Mouse (Mus musculus) thymus, postnatal 10 days (tissue): ENCODE results near the gene Ank3.
A peak's percentile ranks its signal among the peaks of the same experiment; 100 is the strongest.

ENCODE experiments used
- DNase-seq, 2 experiments: peaks; one replicate each; pipeline ENCODE4 v3.0.0; 2021; ENCODE audit warnings: low spot score in 2 of 2

The Ank3 gene

DNA sequence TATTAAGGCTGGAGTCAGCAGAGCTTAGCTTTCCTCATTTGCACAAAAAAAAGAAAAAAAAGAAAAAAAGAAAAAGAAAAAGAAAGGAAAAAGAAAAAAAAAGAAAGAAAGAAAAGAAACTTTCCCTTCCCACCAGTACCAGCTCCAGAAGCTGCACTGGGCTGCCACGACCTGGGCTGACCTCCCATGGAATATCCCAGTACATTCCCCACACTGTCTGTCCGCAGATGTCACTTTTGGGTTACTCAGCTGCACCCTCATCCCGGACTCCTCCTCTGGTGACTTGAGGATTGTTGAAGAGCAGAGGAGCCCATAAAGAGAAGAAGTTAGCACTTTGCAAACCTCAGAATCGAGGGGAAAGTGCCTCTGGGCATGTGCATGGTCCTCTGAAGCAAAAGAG is 433.7 kb downstream of the Ank3 start:
- no peak for DNase-seq

DNA sequence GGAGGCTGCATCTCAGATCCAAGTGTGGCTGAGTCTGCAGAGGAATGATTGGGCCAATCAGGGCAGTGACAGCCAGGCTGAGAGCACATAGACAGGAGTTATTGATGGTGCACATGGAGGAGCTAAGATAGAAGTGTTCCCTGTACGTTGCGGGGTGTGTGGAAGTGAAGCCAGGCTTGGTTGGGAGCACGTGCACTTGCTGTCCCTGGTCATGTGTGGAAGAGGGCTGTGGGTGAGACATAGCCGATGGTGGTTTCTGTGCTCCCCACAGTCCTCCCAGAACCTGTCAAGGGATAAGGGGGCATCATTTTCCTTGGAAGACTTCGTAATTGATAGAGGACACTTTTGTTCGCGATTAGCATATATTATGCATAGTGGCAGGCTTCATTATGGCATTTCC is 434.2 kb downstream of the Ank3 start:
- DNase-seq = no peak

DNA sequence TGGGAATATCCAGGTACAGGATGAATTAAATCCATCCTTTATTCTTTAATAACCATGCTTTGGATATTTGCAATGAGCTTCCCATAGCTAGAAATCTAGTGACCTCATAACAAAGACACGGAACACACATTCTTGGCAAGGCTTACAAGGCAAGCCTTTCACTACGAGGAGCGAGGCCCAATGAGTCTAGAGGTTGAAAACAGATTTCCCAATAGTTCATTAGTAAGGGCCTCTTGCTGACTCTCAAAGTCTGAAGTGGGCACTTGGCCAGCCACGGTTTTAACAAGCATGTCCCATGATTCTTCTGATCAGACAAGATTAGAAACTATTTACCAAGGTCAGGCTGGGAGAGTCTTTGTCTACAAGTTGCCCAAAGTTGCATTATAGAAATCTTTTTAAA is 436.1 kb downstream of the Ank3 start:
- no peak for DNase-seq

DNA sequence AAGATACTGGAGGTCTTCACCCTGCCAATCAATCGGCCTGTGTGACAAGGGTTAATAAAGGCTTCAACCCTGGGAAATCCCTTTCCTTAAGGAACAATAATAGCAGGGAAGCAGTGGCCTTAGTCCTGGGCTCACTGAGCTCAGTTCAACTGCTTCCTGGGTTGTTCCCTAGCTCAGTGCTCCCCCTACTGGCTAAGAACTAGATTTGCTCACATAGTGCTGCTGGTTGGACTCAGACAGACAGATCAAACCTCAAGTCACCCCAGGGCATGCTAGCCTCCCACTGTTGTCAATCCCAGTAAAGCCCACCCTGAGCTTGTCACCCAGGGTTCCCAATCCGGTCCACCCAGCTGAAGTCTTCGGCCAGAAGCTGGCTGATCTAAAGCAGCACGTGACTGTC is 447.2 kb downstream of the Ank3 start:
- DNase-seq = peak in 1 of 2 experiments; percentile 39

DNA sequence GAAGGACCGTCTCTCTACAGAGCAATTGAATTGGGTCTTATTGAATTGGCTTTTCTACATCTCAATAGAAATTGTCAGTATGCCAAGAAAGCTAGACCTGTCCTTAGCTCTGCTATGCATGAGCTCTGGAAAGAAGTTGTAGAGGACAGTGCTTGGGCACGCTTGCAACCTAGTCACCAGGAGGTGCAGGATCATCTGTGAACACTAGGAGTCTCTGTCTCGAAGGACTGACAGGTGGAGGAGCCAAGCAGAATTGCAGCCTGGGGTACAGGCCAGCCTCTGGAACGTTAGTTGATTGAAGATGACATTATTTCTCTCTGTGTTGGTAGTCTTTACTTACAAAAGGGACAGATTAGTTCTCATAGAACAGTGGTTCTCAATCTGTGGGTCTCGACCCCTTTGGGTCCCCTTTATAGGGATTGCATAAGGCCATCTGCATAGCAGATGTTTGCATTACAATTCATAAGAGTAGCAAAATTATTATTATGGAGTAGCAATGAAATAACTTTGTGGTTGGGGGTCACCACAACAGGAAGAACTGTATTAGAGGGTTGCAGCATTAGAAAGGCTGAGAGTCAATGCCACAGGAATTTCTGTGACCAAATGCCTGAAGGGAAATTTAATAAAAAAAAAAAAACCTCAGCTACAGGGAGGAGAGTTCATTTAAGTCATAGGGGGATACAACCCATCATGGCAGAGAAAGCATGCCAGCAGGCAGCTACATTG is 454.0 kb downstream of the Ank3 start:
- no peak for DNase-seq

DNA sequence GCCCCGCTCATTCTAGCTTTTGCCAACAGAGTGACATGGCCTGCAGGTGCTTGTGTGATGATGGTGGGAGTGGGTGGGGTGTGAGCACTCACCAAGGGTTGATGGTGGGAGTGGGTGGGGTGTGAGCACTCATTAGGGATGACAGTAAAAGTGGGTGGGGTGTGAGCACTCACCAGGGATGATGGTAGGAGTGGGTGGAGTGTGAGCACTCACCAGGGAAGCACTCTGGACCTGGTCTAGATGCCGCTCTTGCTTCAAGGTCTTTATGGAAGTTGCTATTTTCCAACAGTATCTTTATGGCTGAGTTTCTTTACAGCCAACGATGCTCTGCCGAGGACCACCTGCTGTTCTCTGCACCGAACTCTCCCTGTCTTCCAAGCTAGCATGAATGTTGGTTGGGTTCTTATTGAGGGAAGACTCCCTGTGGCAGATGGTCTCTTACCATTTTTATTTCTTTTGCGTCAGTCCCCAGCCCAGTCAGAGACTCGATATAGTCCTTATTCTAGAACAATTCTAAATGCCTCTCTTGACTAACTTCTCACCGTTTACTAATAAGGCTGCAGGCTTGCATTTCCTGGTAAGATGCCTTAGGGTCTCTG is 456.1 kb downstream of the Ank3 start:
- DNase-seq = no peak

DNA sequence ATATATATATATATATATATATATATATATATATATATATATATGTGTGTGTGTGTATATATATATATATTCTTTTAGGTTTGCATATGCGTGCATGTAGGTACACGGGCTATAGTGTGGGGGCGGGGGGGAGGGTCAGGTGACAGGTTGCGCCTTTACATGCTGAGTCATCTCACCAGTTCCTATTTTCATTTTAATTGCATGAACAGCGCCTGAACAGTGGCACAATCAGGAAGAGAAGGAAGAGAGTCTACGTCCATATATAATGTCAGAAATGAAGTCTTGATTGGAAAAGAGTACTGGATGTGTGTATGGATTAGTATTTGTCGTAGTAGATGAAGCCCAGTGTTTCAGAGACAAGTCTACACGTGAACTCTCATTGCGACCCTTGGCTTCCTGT is 459.4 kb downstream of the Ank3 start:
- no peak for DNase-seq

DNA sequence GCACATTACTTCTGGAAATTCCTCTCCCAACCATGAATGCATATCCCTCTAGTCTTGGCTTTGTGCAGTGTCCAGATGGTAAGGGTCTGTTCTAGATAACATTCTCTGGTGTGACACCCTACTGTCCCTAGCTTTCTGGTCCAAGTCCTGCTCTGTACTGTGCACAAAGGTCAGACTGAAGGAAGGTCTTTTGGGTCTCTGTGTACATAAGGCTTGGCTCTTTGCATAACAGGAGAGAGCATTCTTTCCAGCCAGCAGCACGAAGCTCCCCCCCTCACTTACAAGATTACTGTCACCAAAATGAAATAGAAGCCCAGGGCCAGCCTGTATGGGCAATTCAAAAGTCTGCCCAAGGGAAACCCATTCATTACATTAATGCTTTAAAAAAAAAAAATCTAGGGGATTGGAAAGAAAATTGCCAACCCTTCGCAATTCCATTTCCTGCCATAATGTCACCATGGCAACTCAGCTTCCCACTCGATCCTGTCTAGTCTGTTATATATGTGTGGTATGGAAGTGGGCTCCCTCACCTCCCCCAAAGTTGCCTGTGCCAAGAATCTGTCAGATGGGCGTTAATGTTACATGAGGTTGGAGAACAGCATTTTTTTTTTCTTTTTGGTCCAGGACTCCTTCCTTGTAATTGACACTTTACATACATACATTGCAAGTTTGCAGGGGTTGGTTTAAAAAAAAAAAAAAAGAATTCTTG is 460.5 kb downstream of the Ank3 start:
- no peak for DNase-seq

DNA sequence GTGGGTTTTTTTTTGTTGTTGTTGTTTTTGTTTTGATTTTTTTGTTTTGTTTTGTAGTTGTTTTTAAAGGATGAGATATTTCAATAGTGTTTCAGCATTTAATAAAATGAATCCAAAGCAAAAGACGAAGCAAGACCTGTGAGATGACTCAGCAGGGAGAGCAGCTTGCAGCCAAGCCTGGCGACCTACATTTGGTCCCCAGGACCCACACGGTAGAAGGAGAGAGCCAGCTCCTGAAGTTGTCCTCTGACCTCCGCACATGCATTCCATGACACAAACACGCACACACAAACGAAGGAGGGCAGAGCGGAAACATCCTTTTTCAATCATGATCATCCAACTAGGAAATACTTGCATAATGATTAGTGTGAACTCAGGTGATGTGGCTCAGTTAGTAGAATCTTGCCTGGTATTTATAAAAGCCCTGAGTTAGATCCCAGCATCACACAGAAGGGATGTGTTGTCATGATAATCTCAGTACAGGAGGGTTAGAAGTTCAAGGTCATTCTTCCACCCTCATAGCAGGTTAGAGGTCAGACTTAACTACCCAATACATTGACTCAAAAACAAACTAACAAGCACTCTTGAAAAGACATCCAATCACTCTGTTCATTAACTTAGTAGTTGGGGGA is 461.4 kb downstream of the Ank3 start:
- no peak for DNase-seq

DNA sequence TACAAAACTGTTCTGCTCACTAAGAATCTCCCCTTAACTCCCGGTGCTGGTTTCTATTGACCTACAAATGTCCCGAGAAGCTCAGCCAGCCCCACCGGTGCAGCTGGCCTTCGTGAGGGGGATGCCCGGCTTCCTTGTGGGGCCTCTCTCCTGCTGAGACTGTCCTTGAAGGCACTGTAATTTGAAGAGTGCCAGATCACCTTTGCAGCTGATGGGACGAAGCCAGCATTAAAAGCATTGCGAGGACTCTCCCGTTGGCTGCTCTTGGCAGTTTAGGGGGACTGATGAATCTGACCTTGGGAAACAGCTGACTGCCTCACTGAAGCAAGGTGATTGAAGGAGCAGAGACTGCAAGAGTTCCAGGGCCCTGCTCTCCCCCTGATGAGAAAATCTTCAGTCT is 464.3 kb downstream of the Ank3 start:
- DNase-seq = no peak

DNA sequence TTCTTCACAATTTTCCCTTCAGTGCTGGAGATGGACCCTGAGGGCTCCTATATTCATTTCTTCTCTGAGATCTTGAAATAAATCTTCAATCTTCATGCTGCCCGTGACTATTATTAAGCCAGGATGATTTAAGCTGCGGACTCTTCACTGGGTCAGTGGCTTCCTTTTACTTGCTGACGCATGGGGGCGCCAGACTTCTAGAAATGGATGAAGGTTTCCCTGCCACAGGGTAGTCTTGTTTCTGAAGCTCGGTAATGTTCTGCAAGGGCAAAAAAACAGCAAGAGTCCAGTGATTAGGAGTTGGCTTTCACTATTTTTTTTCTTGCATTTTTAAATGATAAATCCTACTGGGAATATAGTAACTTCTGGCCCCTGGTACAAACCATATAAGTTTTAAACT is 471.8 kb downstream of the Ank3 start:
- peak; percentile 8 to 68 for DNase-seq

DNA sequence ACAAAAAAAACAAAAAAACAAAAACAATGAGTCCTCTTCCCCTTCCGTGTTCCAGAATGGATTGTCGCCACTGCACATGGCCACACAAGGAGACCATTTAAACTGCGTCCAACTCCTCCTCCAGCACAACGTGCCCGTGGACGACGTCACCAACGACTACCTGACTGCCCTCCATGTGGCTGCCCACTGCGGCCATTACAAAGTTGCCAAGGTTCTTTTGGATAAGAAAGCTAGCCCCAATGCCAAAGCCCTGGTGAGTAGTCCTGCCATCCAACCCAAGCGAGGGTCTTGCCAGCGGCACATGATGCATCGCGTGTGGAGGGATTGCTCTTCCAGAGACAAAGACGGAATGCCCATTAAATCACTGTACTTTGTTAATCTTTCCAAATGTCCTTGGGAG is 472.4 kb downstream of the Ank3 start:
- no peak for DNase-seq

DNA sequence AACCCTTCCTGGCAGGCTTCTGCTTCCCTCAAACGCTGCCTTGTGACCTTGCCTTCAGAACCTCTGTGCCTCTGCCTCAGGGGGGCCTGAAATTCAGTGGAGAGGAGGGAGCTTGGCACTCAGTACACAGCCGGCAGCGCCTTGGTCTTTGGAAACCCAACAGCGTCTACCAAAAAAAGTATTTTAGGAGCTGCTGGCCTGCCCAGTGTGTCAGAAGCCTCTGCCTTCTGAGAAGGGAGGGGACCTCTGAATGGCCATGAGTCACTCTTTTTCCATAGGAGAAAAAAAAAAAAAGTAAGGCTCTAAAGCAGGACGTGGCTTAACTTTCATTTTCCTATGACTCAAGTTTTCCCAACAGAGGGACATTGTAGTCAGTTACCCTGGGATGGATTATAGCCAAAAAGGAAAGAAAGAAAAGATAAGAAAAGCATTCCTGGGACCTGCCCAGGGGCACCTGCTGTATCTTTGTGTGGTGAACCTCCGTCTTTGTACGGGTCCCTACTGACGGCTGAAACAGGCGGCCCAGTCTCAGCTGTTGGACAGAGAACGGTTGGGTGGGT is 473.7 kb downstream of the Ank3 start:
- DNase-seq = no peak

DNA sequence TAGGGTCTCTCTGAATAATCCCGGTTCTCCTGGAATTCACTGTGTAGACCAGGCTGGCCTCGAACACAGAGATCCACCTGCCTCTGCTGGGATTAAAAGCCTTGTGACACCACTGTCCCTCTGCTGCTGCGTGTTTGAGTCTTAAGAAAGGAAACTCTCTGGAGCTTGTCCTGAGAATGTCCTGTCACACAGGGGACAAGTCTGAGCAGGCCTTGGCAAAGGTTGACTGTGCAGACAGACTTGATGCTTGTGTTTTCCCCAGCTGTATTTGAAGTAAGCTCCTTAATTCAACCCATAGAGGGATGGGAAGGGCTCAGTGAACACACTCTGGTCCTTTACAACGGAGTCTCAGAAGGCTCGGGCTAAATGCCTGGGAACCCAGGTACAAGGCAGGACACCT is 474.3 kb downstream of the Ank3 start:
- DNase-seq = no peak

DNA sequence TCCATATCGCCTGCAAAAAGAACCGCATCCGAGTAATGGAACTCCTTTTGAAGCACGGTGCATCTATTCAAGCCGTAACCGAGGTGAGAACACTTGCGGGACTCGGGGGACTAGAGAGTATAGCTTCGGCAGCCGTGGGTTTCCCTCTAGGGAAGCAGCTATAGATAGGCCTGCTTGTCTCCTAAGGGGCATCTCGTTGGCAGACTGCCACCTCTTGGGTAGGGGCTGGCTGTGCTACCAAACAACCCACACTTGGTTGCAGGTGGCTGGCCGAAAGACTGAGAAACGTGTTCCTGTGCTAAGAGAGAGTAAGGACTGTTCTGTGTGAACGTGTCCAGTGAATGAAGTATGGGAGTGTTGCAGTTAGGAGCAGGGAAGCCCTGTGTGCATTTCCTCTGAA is 476.2 kb downstream of the Ank3 start:
- DNase-seq = no peak

DNA sequence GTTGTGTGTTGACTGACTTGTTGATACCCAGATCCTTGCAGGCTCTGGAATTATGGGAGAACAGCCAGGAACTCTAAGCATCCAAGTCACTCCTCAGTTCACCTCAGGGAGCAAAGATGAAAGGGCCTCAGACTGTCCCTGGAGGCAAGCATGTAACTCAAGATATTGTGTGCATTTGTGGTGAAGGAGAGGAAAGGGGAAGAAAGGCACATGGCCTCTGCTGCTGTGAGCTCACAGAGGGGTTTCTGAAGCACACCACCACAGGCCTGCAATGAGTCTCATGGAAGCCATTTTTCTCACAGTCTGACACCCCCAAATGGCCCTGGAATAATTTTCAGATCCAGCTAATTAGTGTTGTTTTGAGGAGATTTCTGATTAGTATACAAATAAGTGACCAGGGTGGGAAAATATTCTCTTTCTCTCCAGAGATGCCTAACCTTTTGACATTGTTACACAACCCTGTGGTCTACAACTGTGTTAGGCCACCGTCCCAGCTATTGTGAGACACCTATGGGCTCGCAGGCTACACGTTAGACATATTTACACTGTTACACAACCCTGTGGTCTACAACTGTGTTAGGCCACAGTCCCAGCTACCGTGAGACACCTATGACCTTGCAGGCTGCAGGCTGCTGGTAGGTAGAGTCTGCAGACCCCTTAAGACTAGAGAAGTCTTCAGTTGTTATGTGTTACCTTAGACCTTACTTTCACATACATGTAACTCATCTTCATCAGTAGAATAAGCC is 485.5 kb downstream of the Ank3 start:
- DNase-seq = no peak

DNA sequence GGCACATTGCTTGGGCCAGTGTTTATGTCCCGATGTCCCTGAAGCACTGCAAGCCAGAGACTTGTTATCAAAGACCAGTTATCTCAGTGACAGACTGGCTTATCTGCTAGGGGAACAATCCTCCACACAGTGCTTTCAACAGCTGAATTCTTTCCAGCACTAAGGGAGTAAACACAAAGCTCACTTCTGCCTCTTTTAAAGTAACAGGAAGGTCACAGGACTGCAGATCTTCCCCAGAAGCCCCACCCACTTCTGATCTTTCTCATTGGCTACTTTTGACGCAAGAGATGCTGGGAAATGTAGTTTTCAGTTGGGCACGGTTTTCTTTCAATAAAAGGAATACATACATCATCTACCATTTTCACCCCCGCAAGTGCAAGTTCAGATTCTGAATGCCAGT is 489.8 kb downstream of the Ank3 start:
- peak in 1 of 2 experiments; percentile 35 for DNase-seq

DNA sequence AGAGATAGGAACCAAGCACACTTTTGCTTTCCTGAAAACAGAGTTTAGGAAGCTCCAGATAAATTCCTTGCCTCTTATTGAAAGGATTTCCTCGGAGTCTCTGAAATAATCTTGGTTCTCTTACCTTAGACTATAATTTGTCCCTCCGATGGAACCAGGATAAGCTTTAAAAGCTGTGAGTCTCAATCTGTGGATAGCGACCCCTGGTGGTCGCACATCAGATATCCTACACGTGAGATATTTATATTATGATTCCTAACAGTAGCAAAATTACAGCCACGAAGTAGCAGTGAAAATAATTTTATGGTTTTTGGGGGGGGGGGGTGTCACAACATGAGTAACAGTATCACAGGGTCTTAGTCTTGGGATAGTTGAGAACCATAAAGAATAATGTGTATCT is 491.2 kb downstream of the Ank3 start:
- peak in 1 of 2 experiments; percentile 12 for DNase-seq

DNA sequence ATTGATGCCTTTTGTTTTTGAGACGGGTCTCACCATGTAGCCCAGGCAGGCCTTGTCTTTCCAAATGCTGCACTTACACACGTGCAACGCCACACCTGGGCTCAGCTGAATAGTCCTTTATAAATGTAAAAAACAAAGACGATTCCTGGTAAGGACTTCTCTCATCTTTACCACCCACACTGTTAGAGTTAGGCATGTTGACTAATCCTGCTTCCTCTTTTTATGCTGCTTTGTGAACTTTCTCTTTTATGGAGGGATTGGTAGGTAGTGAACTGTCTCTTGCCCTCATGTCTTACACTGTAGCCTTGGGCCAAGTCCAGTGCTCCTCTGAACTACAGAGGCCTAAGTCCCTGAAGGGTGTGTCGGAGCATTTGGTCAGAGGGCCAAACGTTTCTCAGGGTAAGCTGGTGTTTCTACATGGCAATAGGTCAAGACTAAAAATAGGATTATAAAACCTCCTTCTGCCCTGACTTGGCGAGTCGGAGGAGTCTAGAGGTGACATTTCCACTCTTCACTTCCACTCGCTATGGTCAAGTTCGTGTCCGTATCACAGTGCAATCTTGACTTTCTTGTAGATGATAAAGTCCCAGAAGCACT is 491.9 kb downstream of the Ank3 start:
- no peak for DNase-seq

DNA sequence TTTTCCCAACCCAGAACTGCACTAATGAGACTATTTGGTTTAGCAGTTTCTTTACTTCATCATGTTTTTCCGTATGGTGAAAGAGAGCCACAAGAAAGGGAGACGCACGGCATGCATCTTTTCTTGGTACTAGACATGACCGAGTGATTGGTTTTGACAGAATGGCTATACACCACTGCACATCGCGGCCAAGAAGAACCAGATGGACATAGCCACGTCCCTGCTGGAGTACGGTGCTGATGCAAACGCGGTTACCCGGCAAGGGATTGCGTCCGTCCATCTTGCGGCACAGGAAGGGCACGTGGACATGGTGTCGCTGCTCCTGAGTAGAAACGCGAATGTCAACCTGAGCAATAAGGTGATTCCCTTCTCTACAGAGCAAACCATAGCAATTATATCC is 493.6 kb downstream of the Ank3 start:
- DNase-seq = no peak

DNA sequence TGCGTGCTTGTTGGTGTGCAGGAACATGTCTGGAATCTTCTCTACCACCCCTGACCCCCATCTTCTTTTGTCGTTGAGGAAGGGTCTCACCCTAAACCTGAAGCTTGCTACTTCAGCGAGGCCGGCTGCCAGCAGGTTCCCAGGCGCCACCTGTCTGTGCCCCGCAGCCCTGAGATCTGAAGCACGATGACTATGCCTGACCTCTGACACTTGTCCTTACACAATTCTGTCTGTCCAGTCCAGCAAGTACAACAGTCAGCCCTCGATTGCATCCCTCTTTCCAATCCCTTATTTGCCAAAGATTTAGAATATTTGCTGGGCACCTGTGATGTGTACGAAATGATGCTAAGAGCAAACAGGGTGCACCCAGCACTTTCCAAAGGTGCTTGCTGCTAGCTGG is 497.0 kb downstream of the Ank3 start:
- DNase-seq = no peak
